Mouse (Mus musculus) naive thymus-derived CD4-positive, alpha-beta T cell, adult 2 months (primary cell): ENCODE measurements around the gene 4430402I18Rik.

Experiments
- DNase-seq: peaks from one replicate; pipeline ENCODE4 v3.0.0-alpha.2; 2011; ENCODE audit warnings: low read depth

4430402I18Rik gene

GRCm38 (mm10) chr19:28968178-28968577 lies 578 bp upstream of the 4430402I18Rik start:
- no peak for DNase-seq

GRCm38 (mm10) chr19:28964552-28964903 lies 3.1 kb downstream of the 4430402I18Rik start:
- DNase-seq: no peak

- peak; percentile 77 for DNase-seq
Measured at GRCm38 (mm10) chr19:28963842-28964551, 3.6 kb downstream of the 4430402I18Rik start, which contains the start of gene Plpp6. Plpp6 (plus strand) TSS chr19:28963953.

GRCm38 (mm10) chr19:28963513-28963841 lies 4.1 kb downstream of the 4430402I18Rik start:
- no peak for DNase-seq

GRCm38 (mm10) chr19:28963113-28963512 lies 4.5 kb downstream of the 4430402I18Rik start:
- DNase-seq: peak; percentile 12

- no peak for DNase-seq
Measured at GRCm38 (mm10) chr19:28951251-28951650, 16.3 kb downstream of the 4430402I18Rik start.

- no peak for DNase-seq
Measured at GRCm38 (mm10) chr19:28947311-28947710, 20.3 kb downstream of the 4430402I18Rik start.

- DNase-seq: no peak
Measured at GRCm38 (mm10) chr19:28946782-28947181, 20.8 kb downstream of the 4430402I18Rik start.

- DNase-seq: no peak
Measured at GRCm38 (mm10) chr19:28941271-28941670, 26.3 kb downstream of the 4430402I18Rik start.

- DNase-seq: no peak
Measured at GRCm38 (mm10) chr19:28940135-28940874, 27.3 kb downstream of the 4430402I18Rik start.

GRCm38 (mm10) chr19:28934897-28935296 lies 32.7 kb downstream of the 4430402I18Rik start:
- DNase-seq: no peak

GRCm38 (mm10) chr19:28929034-28929433 lies 38.6 kb downstream of the 4430402I18Rik start:
- DNase-seq: no peak

GRCm38 (mm10) chr19:28927396-28927795 lies 40.2 kb downstream of the 4430402I18Rik start:
- no peak for DNase-seq

- no peak for DNase-seq
Measured at GRCm38 (mm10) chr19:28926366-28926765, 41.2 kb downstream of the 4430402I18Rik start.

GRCm38 (mm10) chr19:28917839-28918238 lies 49.8 kb downstream of the 4430402I18Rik start:
- DNase-seq: no peak

GRCm38 (mm10) chr19:28916492-28916891 lies 51.1 kb downstream of the 4430402I18Rik start:
- no peak for DNase-seq

- no peak for DNase-seq
Measured at GRCm38 (mm10) chr19:28915602-28916250, 51.9 kb downstream of the 4430402I18Rik start.

GRCm38 (mm10) chr19:28914598-28914997 lies 53.0 kb downstream of the 4430402I18Rik start:
- peak; percentile 2 for DNase-seq

- DNase-seq: no peak
Measured at GRCm38 (mm10) chr19:28908693-28909092, 58.9 kb downstream of the 4430402I18Rik start.

- DNase-seq: no peak
Measured at GRCm38 (mm10) chr19:28908186-28908585, 59.4 kb downstream of the 4430402I18Rik start.

- no peak for DNase-seq
Measured at GRCm38 (mm10) chr19:28903536-28904119, 64.0 kb downstream of the 4430402I18Rik start.

- DNase-seq: no peak
Measured at GRCm38 (mm10) chr19:28902806-28903205, 64.8 kb downstream of the 4430402I18Rik start.

GRCm38 (mm10) chr19:28902111-28902510 lies 65.5 kb downstream of the 4430402I18Rik start:
- DNase-seq: no peak
